Mouse (Mus musculus) gastrocnemius, postnatal 10 days (tissue): ENCODE results near the gene Enthd1. TPM values are rescaled to one million over a fixed set of nuclear protein-coding genes. Genes with fewer than 3 reads are reported as not detected.

ENCODE experiments used
- DNase-seq: peaks from one replicate; pipeline ENCODE4 v3.0.0; 2021; ENCODE audit warnings: mixed read lengths
- total RNA-seq, 2 experiments: library from RNA; stranded (reverse); gene quantifications; 2 replicates each; pipeline ENCODE4 v1.2.3; 2021

Gene Enthd1
- total RNA-seq, 2 experiments from 2014 or later, result not detected

- DNase-seq, result no peak
Measured at GRCm38 (mm10) chr15:80574211-80575040, 9.5 kb upstream of the Enthd1 start.

DNA sequence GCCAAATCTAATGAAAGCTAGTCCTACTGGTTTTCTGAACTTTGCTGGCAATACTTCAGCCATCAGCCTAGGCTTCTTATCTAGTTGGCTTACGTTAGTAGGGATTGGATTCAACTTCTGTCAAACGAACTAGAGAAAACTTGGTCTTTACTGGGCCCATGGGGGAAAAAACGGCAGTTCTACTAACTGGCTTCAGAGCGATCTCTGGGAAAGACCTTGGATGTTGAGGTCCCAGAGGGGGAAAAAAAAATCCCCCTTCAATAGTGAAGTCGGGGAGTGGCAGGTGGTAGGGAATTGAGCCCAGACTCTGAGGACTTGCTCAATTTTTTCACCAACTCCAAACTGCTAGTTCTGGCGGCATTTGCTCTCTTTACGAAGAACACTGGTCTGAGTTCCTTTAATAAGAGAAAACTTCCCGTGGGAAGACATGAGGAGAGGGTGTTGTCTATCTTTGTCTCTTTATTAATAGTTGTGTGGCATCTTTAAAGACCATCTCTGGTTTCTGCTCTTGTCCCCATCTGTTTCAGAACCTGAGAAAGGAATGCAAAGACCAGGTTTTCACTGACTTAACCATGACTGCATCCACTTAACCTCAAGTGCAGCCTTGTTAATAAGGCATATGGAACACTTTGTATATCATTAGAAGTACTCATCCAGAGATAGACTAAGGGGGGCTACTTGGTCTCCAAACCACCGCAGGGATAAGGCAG lies 8.0 kb upstream of the Enthd1 start:
- no peak for DNase-seq

DNA sequence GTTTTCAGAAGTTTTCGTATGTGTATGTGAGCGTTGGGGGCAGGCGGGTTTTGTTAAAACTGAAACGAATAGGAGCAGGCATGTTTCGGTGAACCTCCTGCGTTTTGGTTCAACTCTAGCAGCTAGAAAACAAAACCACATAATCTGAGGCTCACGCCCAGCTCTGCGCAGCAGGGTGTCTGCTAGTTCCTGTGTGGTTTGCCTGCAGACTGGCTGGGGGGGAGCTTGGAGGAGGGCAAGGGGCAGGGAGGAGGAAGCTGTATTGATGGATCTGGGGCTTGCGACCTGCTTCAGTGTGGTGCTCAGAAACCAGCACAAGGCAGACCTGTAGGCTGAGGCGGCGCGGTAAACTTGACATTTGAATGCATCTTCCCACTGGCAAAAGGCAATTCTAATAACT lies 7.3 kb upstream of the Enthd1 start, which contains the start of gene Grap2:
Gene Grap2, plus strand, starts transcription at position 304 of the 400 bp plus-strand sequence.
- DNase-seq, result no peak

DNA sequence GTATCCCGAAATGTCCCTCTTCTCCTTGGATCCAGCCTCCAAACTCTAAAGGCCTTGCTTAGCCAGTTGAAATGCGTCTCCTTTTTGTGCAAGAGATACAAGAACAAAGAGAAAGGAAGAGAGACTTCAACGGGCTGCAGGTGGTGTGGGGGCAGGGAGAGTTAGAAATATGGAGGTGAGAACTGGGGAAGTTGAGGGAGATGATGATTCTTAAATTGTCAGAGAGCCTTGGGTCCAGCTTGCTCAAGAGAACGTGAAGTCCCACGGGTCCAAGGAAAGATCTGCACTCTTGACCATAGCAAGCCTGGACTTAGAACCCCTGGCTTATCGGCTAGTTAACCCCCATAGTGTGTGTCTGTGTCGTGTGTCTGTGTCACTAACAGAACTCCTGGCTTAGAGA lies 6.7 kb upstream of the Enthd1 start:
- no peak for DNase-seq

- DNase-seq, result no peak
Measured at GRCm38 (mm10) chr15:80570226-80570625, 5.3 kb upstream of the Enthd1 start.

DNA sequence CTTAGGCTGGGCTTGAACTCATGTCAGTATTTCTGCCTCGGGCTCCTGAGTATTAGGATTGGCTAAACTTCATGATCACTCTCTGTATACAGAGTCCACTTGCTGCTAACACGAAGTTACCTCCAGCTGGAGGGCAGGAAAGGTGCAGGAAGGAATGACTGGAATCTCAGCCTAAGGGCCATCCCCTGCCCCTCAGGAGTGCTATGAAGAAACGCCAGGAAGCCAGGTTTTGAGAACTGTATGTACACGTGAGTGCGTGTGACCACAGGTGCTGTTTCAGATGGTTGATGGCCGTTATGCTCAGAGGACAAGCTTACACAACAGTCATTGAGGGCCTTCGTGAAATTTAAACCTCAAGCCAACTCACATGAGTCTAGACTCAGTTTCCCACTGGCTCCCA lies 4.2 kb upstream of the Enthd1 start:
- DNase-seq, result no peak

DNA sequence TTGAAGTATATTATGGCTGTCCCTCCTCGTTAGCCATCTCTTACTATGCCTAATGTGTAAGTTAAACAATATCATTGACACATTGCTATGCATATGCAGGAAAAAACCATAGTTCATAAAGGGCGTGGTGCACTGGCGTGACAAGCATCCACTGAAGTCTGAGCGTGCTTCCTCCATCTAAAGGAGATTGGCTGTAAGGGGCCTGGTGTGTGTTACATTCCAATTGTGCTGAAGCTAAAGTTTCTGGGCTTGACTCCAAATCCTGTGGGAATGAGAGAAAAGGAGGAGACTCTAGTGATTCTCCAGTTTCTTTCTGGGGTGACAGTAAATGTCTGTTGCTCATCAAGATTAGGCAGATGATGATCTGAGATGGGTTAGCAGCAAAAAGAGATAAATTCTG lies 2.8 kb upstream of the Enthd1 start:
- no peak for DNase-seq

- DNase-seq, result no peak
Measured at GRCm38 (mm10) chr15:80567139-80567538, 2.2 kb upstream of the Enthd1 start.

- DNase-seq, result no peak
Measured at GRCm38 (mm10) chr15:80566696-80567095, 1.7 kb upstream of the Enthd1 start.

GRCm38 (mm10) chr15:80563634-80564208 lies 1.2 kb downstream of the Enthd1 start:
- no peak for DNase-seq

DNA sequence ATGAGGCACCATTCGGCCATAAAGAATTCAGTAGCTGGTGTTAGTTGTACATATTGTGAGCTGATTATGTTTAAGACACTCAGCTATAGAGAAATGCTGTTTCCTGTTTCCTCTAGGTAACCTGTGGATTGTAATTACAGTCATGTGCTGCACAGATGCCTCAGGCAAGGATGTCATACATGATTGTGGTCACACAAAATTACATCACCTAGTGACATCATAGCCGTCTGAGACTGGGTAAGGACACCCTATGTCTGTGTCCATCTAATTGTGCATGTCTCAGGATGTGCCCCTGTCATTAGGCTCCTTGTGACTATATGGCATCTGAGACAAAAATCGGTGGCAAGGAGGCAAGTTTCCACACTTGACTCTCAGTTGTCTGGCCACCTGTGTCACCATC lies 2.5 kb downstream of the Enthd1 start:
- DNase-seq, result no peak

DNA sequence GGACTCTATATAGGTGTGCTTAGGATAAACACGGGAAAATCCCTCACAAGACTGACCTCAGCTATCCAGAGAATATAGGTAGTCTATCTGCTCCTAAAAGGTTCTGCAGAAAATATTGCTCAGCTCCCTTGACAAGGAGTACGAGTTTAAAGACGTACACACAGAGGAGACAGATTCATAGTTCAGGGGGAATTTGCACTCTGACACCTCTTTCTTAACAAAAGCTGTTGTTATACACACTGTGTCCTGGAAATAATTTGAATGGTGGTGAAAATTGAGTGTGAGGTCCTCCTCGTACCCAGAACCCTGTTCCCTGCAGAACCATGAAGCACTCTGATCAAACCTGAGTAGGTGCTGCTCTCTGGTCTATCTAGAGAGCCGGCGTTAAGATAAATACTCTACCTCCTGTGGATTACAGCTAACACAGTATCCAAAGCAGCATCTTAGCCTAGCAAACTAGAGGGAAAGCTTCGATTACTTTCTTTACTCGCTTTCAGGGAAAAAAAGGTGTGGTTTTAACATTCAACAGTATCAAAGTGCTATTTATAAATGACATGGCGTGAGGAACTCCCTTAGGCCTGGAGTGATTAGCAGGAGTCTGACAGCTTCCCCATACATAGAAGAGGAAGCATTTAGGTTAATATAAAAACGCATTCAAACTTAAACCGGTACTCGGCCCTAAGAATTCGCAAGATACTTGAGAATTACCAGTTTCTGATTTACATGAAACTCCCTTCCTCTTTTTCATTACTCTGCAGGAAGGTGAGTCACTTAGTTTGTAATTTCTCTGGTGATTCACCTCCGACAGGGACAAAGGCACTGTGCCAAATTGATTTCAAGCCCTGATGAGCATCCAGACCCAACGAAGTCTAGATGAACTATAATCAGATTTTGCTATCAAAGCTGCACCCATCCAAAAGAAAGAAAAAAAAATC lies 4.0 kb downstream of the Enthd1 start:
- DNase-seq, result no peak

DNA sequence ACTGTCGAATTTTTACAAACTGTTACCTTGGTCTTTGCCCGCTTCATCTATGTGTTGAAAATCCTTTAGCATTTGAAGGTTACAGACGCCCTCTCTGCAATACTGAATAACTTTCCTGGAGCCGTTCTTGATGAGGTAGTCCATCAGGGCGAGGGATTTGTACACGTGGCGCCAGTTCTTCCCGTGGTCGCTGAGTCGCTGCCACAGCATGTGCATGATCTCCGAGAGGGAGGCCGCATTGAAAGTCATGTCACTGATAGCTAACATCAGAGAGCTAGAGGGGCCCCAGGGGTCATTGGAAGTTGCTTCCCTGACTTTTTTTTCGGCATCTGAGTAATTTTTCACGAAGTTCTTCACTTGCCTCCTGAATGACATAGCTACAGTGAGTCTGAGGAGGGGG lies 5.0 kb downstream of the Enthd1 start:
- no peak for DNase-seq

DNA sequence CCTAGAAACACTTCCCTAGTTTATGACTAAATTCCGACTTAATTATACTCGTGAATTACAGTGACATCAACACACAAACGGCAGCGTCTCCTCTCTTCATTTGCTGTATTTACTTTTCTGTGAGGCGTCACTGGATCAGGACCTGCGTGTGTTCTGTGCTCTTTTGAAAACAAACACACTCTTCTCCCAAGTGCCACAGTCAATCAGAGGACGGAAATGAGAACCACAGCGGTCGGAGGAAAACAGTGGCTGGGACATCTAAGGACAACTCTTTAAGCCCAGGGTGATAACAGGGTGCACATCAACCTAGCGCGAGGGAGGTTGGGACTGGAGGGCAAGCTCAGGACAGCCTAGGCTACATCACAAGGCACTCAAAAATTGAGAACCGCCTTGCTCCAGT lies 5.4 kb downstream of the Enthd1 start:
- no peak for DNase-seq

DNA sequence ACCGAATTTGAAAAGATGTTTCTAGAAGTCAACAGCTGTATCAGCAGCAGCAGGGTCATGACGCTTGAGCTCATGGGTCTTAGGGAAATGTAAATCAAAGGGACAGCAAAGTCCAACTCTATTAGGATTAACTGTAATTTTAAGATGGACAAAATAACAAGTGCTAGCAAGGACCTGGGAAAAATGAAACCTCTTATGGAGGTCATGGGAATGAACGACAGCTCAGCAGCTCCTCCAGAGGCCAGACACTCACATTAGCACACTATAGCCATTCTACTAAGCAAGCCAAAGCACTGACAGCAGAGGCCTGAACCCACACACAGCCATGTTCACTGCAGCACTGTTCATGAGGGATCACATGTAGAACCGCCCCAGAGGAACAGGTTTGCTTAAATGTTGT lies 7.2 kb downstream of the Enthd1 start:
- no peak for DNase-seq

DNA sequence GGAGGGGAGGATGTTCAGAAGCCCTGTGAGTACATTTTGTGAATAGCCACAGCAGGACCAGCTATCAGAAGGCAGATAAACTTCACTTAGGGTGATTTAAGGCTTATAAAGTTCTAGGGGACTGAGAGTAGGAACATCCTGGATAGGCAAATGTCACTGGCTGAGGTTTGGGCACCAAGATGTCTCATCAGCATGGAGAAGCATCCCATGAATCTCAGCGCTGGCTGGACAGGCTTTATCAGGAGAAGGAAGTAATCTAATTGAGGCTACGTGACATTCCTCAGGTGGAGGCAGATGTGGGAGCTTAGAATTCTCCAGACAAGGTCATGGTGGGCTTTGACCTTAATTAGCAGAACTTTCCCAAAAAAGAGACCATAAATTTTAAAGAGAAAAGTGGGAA lies 8.9 kb downstream of the Enthd1 start:
- no peak for DNase-seq

- no peak for DNase-seq
Measured at GRCm38 (mm10) chr15:80554860-80555822, 9.8 kb downstream of the Enthd1 start.

DNA sequence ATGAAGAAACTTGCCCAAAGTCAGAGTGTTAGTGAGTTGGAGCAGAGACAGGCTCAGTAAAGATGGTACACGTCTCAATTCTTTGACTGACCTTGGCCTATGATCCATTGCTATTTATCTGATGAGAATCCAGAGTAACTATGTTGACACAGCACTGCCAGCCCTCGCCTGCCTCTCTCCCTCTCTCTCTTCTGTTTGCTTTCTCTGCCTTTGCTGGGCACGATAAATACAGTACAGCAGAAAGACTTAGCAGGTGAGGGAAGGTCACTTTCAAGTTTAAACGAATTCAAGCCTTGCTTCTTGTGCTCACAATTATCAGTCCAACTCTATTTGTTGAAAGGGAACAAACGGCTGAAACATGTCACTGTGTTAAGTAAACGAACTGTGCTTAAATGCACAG lies 19.5 kb downstream of the Enthd1 start:
- no peak for DNase-seq

- no peak for DNase-seq
Measured at GRCm38 (mm10) chr15:80544115-80544514, 20.8 kb downstream of the Enthd1 start.

- DNase-seq, result no peak
Measured at GRCm38 (mm10) chr15:80538671-80539340, 26.1 kb downstream of the Enthd1 start.
